Mouse (Mus musculus) midbrain, embryonic 13.5 days (tissue): ENCODE measurements around the gene Rgs7. TPM values are rescaled to one million over a fixed set of nuclear protein-coding genes. Genes with fewer than 3 reads are reported as not detected.
A peak's percentile ranks its signal among the peaks of the same experiment; 100 is the strongest.

Source experiments
- ATAC-seq: fragments of 200-750 bp; cut with Nextera tagmentation; 2 replicates; pipeline ENCODE4 v1.8.0; 2017; ENCODE audit warnings: mild to moderate bottlenecking, moderate TSS enrichment, moderate library complexity
- H3K27ac ChIP-seq: fragments of 300-500 bp; sonication (generic); 2 replicates; pipeline ENCODE4 v1.5.1; 2015; ENCODE audit warnings: inconsistent platforms, mild to moderate bottlenecking, moderate library complexity
- H3K27me3 ChIP-seq: fragments of 300-500 bp; sonication (generic); 2 replicates; pipeline ENCODE4 v1.6.1; 2015; ENCODE audit warnings: mild to moderate bottlenecking, inconsistent platforms
- H3K36me3 ChIP-seq: fragments of 300-500 bp; sonication (generic); 2 replicates; pipeline ENCODE4 v1.6.1; 2015; ENCODE audit warnings: mild to moderate bottlenecking, inconsistent platforms
- H3K4me1 ChIP-seq: fragments of 300-500 bp; sonication (generic); replicated peaks from 2 replicates; pipeline ENCODE4 v1.6.1; 2015; ENCODE audit warnings: inconsistent platforms
- H3K4me2 ChIP-seq: fragments of 300-500 bp; sonication (generic); replicated peaks from 2 replicates; pipeline ENCODE4 v1.6.1; 2015; ENCODE audit warnings: moderate library complexity, mild to moderate bottlenecking, inconsistent platforms
- H3K4me3 ChIP-seq: fragments of 300-500 bp; sonication (generic); replicated peaks from 2 replicates; pipeline ENCODE4 v1.5.1; 2015; ENCODE audit warnings: mild to moderate bottlenecking, inconsistent platforms
- H3K9ac ChIP-seq: fragments of 300-500 bp; sonication (generic); replicated peaks from 2 replicates; pipeline ENCODE4 v1.6.1; 2015; ENCODE audit warnings: mild to moderate bottlenecking, inconsistent platforms
- H3K9me3 ChIP-seq: fragments of 300-500 bp; sonication (generic); 2 replicates; pipeline ENCODE4 v1.6.1; 2016; ENCODE audit warnings: mild to moderate bottlenecking, inconsistent platforms
- WGBS: fragments of 180-500 bp; shearing (Covaris S2); methylation state at CpG from one replicate; pipeline ENCODE4 v1.1.7; 2015; 5-methylcytosine and 5-hydroxymethylcytosine counted together
- polyA plus RNA-seq: library from polyadenylated mRNA; unstranded; fragments of >200 nt; fragmentation: Nextera tagmentation; extraction: Ambion mirVana; gene quantifications from 2 replicates; pipeline ENCODE4 v1.2.1, GENCODE M21; 2015

Rgs7 gene
- polyA plus RNA-seq, 1 experiment from 2014 or later, result 17.1 TPM

DNA sequence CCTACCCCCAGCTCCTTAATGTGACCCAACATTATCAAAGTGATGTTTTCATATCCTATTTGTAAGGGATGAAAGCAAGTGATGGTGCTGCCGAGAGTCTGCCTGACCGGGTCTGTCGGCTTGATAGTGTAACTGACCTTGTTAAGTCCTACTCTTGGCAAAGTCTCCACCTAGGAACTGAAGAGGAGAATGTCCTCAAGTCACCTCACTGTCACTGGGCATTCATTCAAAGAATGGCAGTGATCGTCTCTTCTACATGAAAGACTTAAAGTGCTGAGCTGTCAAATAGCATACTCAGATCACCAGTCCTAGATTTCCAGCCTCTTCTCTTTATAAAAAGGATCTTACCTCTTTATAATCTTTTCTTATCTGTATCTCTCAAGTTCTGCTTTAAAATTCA lies 293.4 kb downstream of the Rgs7 start:
- H3K9me3 ChIP-seq, result no peaks in the 10 kb centered on the region
- no peak overlapping the region for H3K4me2 ChIP-seq
- no peak overlapping the region for H3K4me3 ChIP-seq
- H3K4me1 ChIP-seq, result no peaks in the 10 kb centered on the region
- H3K27me3 ChIP-seq, result no peaks in the 10 kb centered on the region
- 94% methylated on average over 4 of the region's 4 CpGs for WGBS
- ATAC-seq, result no peak
- no peak overlapping the region for H3K27ac ChIP-seq
- no peak overlapping the region for H3K9ac ChIP-seq
- H3K36me3 ChIP-seq, result no peaks in the 10 kb centered on the region

DNA sequence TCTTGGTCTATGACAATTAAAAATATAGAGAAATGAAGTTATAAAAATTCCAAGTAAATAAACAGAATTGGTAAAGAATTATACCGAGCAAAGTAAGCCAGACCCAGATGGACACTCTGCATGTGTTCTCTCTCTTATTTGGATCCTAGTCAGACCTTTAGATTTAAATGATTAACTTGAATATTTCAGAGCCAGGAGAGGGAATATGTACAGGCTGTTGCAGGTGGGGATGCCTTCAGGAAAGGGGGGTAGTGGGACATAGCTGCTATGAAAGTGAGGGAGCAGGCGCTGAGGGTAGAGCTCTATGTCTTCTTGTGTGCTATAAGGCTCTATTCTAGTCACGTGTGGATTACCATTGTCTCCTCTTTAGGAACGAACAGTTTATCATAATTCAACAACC lies 296.5 kb downstream of the Rgs7 start:
- Histone ChIP-seq H3K4me3 (no peak overlapping the region), H3K36me3 (no peaks in the 10 kb centered on the region), H3K9me3 (no peaks in the 10 kb centered on the region), H3K4me1 (no peaks in the 10 kb centered on the region), H3K27me3 (no peaks in the 10 kb centered on the region), H3K27ac (no peak overlapping the region), H3K4me2 (no peak overlapping the region), H3K9ac (no peak overlapping the region)
- 87% methylated on average over 4 of the region's 4 CpGs for WGBS
- ATAC-seq, result no peak

DNA sequence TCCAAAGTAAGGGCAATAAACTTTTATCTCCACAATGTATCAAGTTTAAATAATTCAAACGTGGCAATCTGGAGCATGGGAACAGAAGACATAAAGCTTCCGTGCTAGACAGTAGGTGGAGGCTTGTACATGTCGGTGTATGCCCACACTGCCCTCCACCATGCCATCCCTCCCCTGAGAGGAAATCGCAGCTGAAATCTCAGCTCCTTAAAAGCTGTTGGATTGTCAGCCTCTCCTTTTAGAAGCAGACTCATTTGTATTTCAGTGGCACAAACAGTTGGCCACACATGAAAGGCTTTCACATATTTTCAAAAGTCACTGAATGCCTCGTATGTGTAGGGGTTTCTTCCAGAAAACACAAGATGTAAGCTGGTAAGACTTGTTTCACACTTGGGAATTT lies 304.1 kb downstream of the Rgs7 start:
- Histone ChIP-seq H3K4me3 (no peak overlapping the region), H3K9me3 (no peaks in the 10 kb centered on the region), H3K27me3 (no peaks in the 10 kb centered on the region), H3K4me1 (no peaks in the 10 kb centered on the region), H3K36me3 (no peaks in the 10 kb centered on the region), H3K4me2 (no peak overlapping the region), H3K27ac (no peak overlapping the region), H3K9ac (no peak overlapping the region)
- ATAC-seq, result no peak
- 62% methylated on average over 5 of the region's 5 CpGs for WGBS

DNA sequence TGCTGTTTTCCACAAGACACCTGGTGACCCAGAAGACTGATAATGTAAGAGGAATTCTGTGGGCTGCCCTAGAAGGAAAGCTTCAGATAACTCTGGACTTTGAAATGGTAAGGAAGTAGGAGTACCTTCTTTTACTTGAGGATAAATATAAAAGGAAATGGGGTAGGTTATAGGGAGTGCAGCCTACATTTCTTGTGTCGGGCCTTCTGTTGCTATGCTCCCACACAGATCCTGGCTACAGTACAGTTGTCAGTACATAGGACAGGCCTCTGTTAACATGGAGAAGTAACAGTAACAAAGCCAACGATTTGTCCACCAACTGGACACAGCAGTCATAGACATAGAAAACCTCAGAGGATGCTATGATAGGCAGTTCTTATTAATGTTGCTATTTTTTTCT lies 307.1 kb downstream of the Rgs7 start:
- Histone ChIP-seq H3K4me1 (no peaks in the 10 kb centered on the region), H3K4me3 (no peak overlapping the region), H3K36me3 (no peaks in the 10 kb centered on the region), H3K27me3 (no peaks in the 10 kb centered on the region), H3K27ac (no peak overlapping the region), H3K9ac (no peak overlapping the region), H3K4me2 (no peak overlapping the region), H3K9me3 (no peaks in the 10 kb centered on the region)
- 95% methylated on average over 2 of the region's 2 CpGs for WGBS
- no peak for ATAC-seq

DNA sequence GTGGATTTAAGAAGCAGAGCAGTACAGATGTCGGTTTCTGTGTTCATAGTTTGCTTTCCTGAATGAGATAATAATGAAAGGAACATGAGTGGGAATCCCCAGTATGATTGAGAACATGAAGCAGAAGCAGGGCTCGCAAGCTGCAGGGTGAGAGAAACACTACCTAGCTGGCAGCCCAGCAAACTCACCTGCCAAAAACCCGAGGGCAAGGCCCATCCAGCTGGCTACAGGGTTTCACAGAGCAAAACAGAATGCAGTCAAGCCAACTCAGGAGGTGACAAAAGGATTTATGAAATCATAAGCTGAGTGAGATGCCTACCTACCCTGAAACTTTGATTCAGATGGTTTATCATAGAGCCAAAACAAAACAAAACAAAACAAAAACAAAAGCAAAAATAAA lies 307.6 kb downstream of the Rgs7 start:
- Histone ChIP-seq H3K4me3 (no peak overlapping the region), H3K4me2 (no peak overlapping the region), H3K9me3 (no peaks in the 10 kb centered on the region), H3K27me3 (no peaks in the 10 kb centered on the region), H3K36me3 (no peaks in the 10 kb centered on the region), H3K27ac (no peak overlapping the region), H3K9ac (no peak overlapping the region), H3K4me1 (no peaks in the 10 kb centered on the region)
- ATAC-seq, result no peak
- WGBS, result 78% methylated on average over 3 of the region's 3 CpGs

DNA sequence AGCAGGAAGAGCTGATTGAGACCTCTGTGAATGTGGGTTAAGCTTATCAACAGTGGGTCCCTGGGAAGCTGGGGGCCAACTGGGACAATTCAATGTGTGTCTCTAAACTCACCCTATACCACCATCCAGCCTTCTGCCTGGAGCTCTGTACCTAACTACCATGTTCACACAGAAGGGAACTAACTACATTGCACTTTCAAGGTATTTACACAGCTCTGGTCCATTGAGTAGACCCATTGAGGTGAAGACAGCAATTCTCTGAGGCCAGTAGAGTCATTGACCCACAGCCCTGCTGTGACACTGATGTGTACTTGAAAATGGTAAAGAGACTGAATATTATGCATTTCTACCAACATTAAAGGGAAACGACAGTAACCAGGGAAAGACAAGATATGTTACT lies 313.6 kb downstream of the Rgs7 start:
- WGBS, result 91% methylated on average over 1 of the region's 1 CpGs
- H3K27ac ChIP-seq, result no peak overlapping the region
- no peak overlapping the region for H3K4me3 ChIP-seq
- ATAC-seq, result no peak
- H3K9ac ChIP-seq, result no peak overlapping the region
- no peak overlapping the region for H3K4me2 ChIP-seq
- H3K27me3 ChIP-seq, result no peaks in the 10 kb centered on the region
- no peaks in the 10 kb centered on the region for H3K4me1 ChIP-seq
- no peaks in the 10 kb centered on the region for H3K9me3 ChIP-seq
- no peaks in the 10 kb centered on the region for H3K36me3 ChIP-seq

DNA sequence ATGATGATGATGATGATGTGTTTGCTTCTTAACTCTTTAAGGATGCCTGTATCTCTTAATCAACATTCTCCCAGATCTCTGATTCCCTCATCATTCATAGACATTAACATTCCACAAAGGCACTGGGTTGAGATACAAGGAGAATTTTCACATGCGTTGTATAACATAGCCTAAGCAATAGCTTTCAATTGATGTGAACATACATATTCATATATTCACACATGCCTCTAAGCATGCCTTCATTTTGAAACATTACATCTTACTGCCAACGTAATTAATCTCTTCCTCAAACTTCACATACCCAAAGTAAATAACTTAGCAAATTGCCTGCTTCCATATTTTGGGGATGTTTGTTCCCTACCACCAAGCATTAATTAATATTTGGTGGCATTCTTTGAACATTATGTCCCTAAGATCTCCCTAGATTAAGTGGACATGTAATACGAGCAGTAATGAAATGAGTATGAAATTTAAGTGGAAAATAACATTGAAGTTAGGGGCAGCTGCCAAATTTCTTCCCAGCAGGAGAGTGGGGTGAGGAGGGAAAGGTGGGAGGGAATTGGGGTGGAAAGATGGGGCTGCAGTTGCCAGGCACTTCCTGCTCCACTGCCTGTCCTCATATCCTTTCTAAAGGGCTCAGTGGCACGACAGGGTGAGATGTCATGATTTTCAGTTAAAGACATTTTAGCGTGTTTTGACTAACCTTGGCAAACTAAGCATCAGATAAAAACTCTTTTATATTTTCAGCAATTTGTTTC lies 317.2 kb downstream of the Rgs7 start:
- Histone ChIP-seq H3K9ac (no peak overlapping the region), H3K4me1 (no peaks in the 10 kb centered on the region), H3K27me3 (no peaks in the 10 kb centered on the region), H3K27ac (no peak overlapping the region), H3K36me3 (no peaks in the 10 kb centered on the region), H3K9me3 (no peaks in the 10 kb centered on the region), H3K4me3 (no peak overlapping the region), H3K4me2 (no peak overlapping the region)
- ATAC-seq, result no peak
- 74% methylated on average over 5 of the region's 5 CpGs for WGBS

DNA sequence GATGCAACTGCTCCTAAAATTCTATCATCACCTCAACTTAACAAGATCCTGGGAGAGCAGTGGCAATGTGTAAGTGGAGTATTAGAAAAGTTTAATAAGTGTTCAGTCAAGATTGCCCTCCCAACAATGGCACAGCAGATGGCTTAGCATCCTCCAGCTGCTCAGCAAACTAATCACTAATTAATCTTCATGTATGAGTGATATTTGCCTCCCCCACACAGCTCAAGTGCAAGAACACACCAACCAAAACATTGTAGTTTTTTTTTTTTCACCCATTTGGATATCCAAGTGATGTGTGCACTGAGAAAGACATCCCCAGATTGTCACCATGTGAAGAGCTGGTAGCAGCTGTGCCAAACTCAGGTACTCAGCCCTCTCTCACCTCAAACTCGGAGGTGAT lies 336.8 kb downstream of the Rgs7 start:
- Histone ChIP-seq H3K27ac (no peak overlapping the region), H3K4me2 (no peak overlapping the region), H3K9ac (no peak overlapping the region), H3K9me3 (no peaks in the 10 kb centered on the region), H3K36me3 (no peaks in the 10 kb centered on the region), H3K4me1 (no peaks in the 10 kb centered on the region), H3K4me3 (no peak overlapping the region), H3K27me3 (no peaks in the 10 kb centered on the region)
- WGBS, result 84% methylated on average over 1 of the region's 1 CpGs
- 0 out of 2 replicates have a peak, but pooled peaks have one; percentile 17 for ATAC-seq

DNA sequence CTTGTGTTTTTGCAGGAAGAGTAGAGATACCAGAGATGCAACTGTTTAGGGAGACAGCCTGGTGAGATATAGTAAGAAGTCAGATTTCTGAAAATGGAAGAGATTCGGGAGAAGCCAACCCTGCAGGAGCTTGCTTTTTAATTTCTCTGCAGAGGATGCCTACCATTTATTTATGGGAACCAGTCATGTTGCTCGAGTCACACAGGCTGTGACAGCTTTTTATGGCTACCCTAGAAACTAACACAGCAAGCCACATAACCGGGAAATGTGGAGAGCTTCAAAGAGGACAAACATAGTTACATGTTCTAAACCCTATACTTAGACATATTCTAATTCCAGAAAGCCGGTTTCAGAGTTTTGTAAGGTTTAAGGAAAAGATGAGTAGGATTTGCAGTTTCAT lies 349.2 kb downstream of the Rgs7 start:
- H3K4me3 ChIP-seq, result no peak overlapping the region
- H3K27me3 ChIP-seq, result no peaks in the 10 kb centered on the region
- ATAC-seq, result no peak
- no peak overlapping the region for H3K9ac ChIP-seq
- H3K4me2 ChIP-seq, result no peak overlapping the region
- no peak overlapping the region for H3K27ac ChIP-seq
- no peaks in the 10 kb centered on the region for H3K9me3 ChIP-seq
- no peaks in the 10 kb centered on the region for H3K36me3 ChIP-seq
- 94% methylated on average over 4 of the region's 4 CpGs for WGBS
- H3K4me1 ChIP-seq, result no peaks in the 10 kb centered on the region

DNA sequence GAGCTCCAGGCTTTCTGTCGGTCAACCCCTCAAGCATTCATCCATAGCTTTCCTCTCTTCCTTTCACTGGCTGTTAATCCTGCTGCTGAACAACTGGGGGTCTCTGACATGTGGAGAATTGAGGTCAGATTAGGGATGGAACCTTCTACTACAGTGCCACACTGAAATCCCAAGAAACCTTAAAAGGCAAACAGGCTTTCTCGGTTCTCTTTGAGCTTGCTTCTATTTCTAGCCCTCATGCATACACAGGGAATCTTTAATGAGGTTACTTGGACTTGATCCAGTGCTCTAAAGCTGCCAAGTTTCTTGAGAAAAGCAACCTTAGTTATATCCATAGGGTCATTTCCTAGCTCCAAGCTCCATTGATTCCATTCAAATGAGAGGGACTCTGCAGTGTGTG lies 363.8 kb downstream of the Rgs7 start:
- Histone ChIP-seq H3K9ac (no peak overlapping the region), H3K9me3 (no peaks in the 10 kb centered on the region), H3K4me1 (peaks cover 5% of the 10 kb centered on the region; the same call in 1 of the 2 replicates), H3K4me3 (no peak overlapping the region), H3K27me3 (no peaks in the 10 kb centered on the region), H3K36me3 (no peaks in the 10 kb centered on the region), H3K27ac (no peak overlapping the region), H3K4me2 (no peak overlapping the region)
- ATAC-seq, result peak; percentile 72
- WGBS, result 4% methylated on average over 2 of the region's 2 CpGs

DNA sequence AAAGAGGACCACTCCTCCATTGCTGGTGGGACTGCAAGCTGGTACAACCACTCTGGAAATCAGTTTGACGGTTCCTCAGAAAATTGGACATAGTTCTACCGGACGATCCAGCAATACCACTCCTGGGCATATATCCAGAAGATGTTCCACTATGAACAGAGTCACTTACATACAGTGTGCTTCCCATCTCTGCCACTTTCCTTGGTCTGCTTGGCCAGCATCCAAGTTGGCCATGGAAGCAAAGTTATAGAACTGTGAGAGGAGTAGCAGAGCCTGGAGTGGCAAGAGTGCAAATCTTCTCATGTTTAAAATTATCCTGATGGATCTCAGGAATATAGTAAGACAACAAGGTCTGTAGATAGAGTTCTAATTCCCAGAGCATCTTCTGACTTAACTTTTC lies 367.9 kb downstream of the Rgs7 start:
- H3K4me3 ChIP-seq, result no peak overlapping the region
- H3K4me2 ChIP-seq, result no peak overlapping the region
- H3K4me1 ChIP-seq, result peaks cover 5% of the 10 kb centered on the region; the same call in 1 of the 2 replicates
- ATAC-seq, result no peak
- WGBS, result 97% methylated on average over 3 of the region's 3 CpGs
- H3K27ac ChIP-seq, result no peak overlapping the region
- no peak overlapping the region for H3K9ac ChIP-seq
- no peaks in the 10 kb centered on the region for H3K36me3 ChIP-seq
- H3K9me3 ChIP-seq, result no peaks in the 10 kb centered on the region
- no peaks in the 10 kb centered on the region for H3K27me3 ChIP-seq

DNA sequence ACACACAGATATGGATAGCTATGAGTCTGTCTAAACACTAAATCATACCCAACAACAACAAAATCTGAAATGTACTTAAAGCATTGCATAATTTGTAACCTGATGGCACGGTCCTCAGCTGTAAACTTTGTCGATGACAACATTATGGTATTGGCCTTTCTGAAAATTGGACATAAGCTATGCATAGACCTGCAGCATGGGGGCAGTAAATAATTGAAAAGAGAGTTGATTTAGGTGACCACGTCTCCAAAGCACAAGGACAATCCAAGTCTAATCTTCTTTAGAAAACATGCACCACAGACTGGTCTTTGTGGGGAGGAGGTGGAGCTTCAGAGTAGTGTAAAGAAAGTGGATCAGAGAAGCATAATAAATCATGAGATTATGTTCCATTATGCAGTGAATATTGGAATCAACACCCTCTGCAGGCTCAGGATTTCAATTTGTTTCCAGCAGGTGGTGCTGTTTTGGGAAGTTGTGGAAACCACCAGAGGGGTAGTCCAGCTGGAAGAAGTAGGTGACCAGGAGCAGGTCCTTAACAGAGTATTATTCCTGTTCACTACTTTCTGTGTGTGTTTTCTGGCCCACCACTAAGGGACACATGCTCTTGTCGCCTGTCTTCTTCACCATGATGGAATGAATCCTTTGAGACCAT lies 373.3 kb downstream of the Rgs7 start:
- ATAC-seq, result 0 out of 2 replicates have a peak, but pooled peaks have one; percentile 30
- no peak overlapping the region for H3K4me2 ChIP-seq
- WGBS, result 72% methylated on average over 4 of the region's 4 CpGs

More for the DNA sequence above, 373.3 kb downstream of the Rgs7 start:
- Histone ChIP-seq H3K4me1 (no peaks in the 10 kb centered on the region), H3K9me3 (no peaks in the 10 kb centered on the region), H3K27me3 (no peaks in the 10 kb centered on the region), H3K27ac (no peak overlapping the region), H3K36me3 (no peaks in the 10 kb centered on the region), H3K4me3 (no peak overlapping the region), H3K9ac (no peak overlapping the region)
